In the genomic region with DNA sequence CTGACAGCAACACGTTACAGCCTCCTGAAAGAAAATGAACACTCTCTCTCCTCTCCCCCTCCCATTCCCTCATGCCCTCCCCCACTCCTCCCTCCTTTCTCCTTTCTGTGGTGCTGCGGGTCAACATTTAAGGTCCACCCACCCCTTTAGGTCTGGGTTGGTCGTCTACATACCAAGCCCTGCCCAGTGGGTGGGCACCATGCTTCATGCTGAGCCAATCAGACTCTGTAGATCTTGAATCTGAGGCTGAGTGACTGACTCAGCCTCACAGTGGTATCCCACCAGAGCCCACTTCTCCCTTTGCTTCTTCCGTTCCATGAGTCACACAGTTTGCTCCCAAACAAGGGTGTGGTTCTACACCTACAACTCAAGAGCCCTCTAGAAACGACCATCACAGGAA, we compare ENCODE assay signal across 23 mouse cellular contexts.
"Had no signal": no experiment of that assay in that cellular context is flagged by ENCODE, and none has a peak within 500 bp of the region (broad histone marks: within the 10 kb centered on the region; RNA-seq: fewer than 3 reads in every experiment).

No protein-coding gene starts in this region.

- DNase-seq: kidney, postnatal 25 days; layer of hippocampus, adult 9-11 months; liver; lung, adult 18-20 months; lung, postnatal 10 days; lung, postnatal 36 days; right cerebral cortex, adult 18-20 months; right cerebral cortex, postnatal 14 days; right cerebral cortex, postnatal 4 days; thymus, postnatal 25 days had no signal

- H3K4me3 ChIP-seq: layer of hippocampus, adult 2 months; limb, embryonic 10.5 days; limb, embryonic 13.5 days; liver, embryonic 12.5 days; liver, embryonic 15.5 days; lung, embryonic 15.5 days; megakaryocyte, embryonic 14.5 days; midbrain, embryonic 12.5 days; midbrain, embryonic 15.5 days; neural tube, embryonic 12.5 days; neural tube, embryonic 15.5 days; stomach, embryonic 15.5 days had no signal

- H3K4me2 ChIP-seq: limb, embryonic 13.5 days; liver, embryonic 12.5 days; liver, embryonic 15.5 days; lung, embryonic 15.5 days; midbrain, embryonic 12.5 days; midbrain, embryonic 15.5 days; neural tube, embryonic 12.5 days; neural tube, embryonic 15.5 days; stomach, embryonic 15.5 days had no signal

- H3K36me3 ChIP-seq: limb, embryonic 10.5 days; limb, embryonic 13.5 days; liver, embryonic 12.5 days; liver, embryonic 15.5 days; lung, embryonic 15.5 days; midbrain, embryonic 12.5 days; midbrain, embryonic 15.5 days; neural tube, embryonic 12.5 days; neural tube, embryonic 15.5 days; stomach, embryonic 15.5 days had no signal

- H3K27ac ChIP-seq: kidney, postnatal 0 days; layer of hippocampus, adult 2 months; limb, embryonic 10.5 days; limb, embryonic 13.5 days; liver, embryonic 12.5 days; liver, embryonic 15.5 days; lung, embryonic 15.5 days; midbrain, embryonic 12.5 days; midbrain, embryonic 15.5 days; neural tube, embryonic 12.5 days; neural tube, embryonic 15.5 days; stomach, embryonic 15.5 days had no signal

- H3K4me1 ChIP-seq: limb, embryonic 10.5 days; liver, embryonic 12.5 days; liver, embryonic 15.5 days; megakaryocyte, embryonic 14.5 days; neural tube, embryonic 15.5 days; stomach, embryonic 15.5 days had no signal

- ATAC-seq: liver, embryonic 12.5 days; midbrain, embryonic 15.5 days had no signal

- H3K9me3 ChIP-seq: limb, embryonic 10.5 days; liver, embryonic 12.5 days; liver, embryonic 15.5 days; lung, embryonic 15.5 days; midbrain, embryonic 12.5 days; midbrain, embryonic 15.5 days; neural tube, embryonic 12.5 days; neural tube, embryonic 15.5 days; stomach, embryonic 15.5 days had no signal

- H3K27me3 ChIP-seq: limb, embryonic 13.5 days; liver, embryonic 15.5 days; lung, embryonic 15.5 days; midbrain, embryonic 12.5 days; midbrain, embryonic 15.5 days; neural tube, embryonic 12.5 days; neural tube, embryonic 15.5 days; stomach, embryonic 15.5 days had no signal

- H3K9ac ChIP-seq: limb, embryonic 13.5 days; liver, embryonic 12.5 days; liver, embryonic 15.5 days; lung, embryonic 15.5 days; midbrain, embryonic 12.5 days; midbrain, embryonic 15.5 days; neural tube, embryonic 12.5 days; neural tube, embryonic 15.5 days; stomach, embryonic 15.5 days had no signal
